Mouse (Mus musculus): Measurements from ENCODE around the gene Celsr2. TPM values are rescaled to one million over a fixed set of nuclear protein-coding genes. Genes with fewer than 3 reads are reported as not detected.

The Celsr2 gene
- total RNA-seq, 2 experiments from 2014 or later = 15.3 to 25.8 TPM

Other genes with a start within 250 kb of the Celsr2 start
- gene Amigo1, start 229.2 kb downstream of the Celsr2 start, total RNA-seq (2021) = 10 to 100 TPM; 17.0 to 18.5 TPM
- 10 to 100 TPM in 1 of 2 experiments, 1 to 10 TPM in 1; 8.3 to 10.0 TPM for gene Cyb561d1, start 214.3 kb downstream of the Celsr2 start, total RNA-seq (2021)
- gene Atxn7l2, start 204.6 kb downstream of the Celsr2 start, total RNA-seq (2021) = 10 to 100 TPM; 15.6 to 16.9 TPM
- 10 to 100 TPM in 1 of 2 experiments, 1 to 10 TPM in 1; 6.7 to 12.2 TPM for gene Sypl2, start 188.9 kb downstream of the Celsr2 start, total RNA-seq (2021)
- 100 to 1,000 TPM in 1 of 2 experiments, 10 to 100 TPM in 1; 99.9 to 102 TPM for gene Psma5, start 158.6 kb downstream of the Celsr2 start, total RNA-seq (2021)
- 10 to 100 TPM; 31.7 to 32.5 TPM for gene Sort1, start 131.5 kb downstream of the Celsr2 start, total RNA-seq (2021)
- gene Mybphl, start 50.6 kb downstream of the Celsr2 start, total RNA-seq (2021) = not detected
- gene Psrc1, start 31.7 kb downstream of the Celsr2 start, total RNA-seq (2021) = 10 to 100 TPM; 13.0 to 15.2 TPM
- gene Sars, start 29.7 kb upstream of the Celsr2 start, total RNA-seq (2021) = 100 to 1,000 TPM; 163 to 171 TPM
- not detected for gene 1700013F07Rik, start 118.6 kb upstream of the Celsr2 start, total RNA-seq (2021)
- 1 to 10 TPM; 3.6 to 8.0 TPM for gene 5330417C22Rik, start 121.0 kb upstream of the Celsr2 start, total RNA-seq (2021)
- 10 to 100 TPM; 50.9 to 51.0 TPM for gene Tmem167b, start 146.9 kb upstream of the Celsr2 start, total RNA-seq (2021)
- gene Taf13, start 156.1 kb upstream of the Celsr2 start, total RNA-seq (2021) = 10 to 100 TPM; 18.2 to 25.2 TPM
- gene Wdr47, start 175.7 kb upstream of the Celsr2 start, total RNA-seq (2021) = 10 to 100 TPM; 10.8 to 11.4 TPM
- gene Clcc1, start 238.4 kb upstream of the Celsr2 start, total RNA-seq (2021) = 10 to 100 TPM; 51.6 to 53.6 TPM

All from adrenal gland, postnatal 4 days (tissue).